Mouse (Mus musculus): Measurements from ENCODE around the gene Nrg4.

DNA sequence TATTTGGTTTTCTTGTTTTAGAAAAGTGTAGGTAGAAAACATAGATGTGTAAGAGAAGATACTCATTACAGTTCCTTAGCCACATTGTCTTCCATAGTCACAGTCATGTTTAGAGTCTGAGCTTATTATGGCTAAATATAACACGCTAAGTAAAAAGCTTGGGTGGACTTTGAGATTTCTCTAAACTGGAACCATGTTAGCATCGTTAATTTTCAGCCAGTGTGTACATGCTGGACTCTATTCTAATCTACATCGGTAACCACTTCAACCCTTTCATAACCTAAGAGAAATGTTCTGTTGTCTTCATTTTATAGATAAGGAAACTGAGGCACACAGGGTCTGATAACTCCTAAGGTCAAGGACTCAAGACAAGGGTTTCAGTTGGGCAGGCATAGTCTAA, 130.8 kb downstream of the Nrg4 start:
- TF ChIP-seq POLR2AphosphoS2 (IDR thresholded peaks at IDR 0.05; ENCODE audit: insufficient read length, low read depth) = no peak
- TF ChIP-seq MAX (IDR thresholded peaks at IDR 0.05; ENCODE audit: low read depth) = no peak
- no peak for TF ChIP-seq USF1 (IDR thresholded peaks at IDR 0.05; ENCODE audit: low read depth)
- no peak for TF ChIP-seq POLR2A (IDR thresholded peaks at IDR 0.05; ENCODE audit: insufficient read length, low read depth)
- TF ChIP-seq TCF12 (IDR thresholded peaks at IDR 0.05; ENCODE audit: insufficient read depth, poor library complexity, severe bottlenecking) = no peak
- TF ChIP-seq MYOG (IDR thresholded peaks at IDR 0.05; ENCODE audit: control insufficient read depth in 1 of 3, insufficient read depth in 1 of 3, insufficient read length in 2 of 3, low read depth in 2 of 3) = no peak
- no peak for TF ChIP-seq TCF3 (IDR thresholded peaks at IDR 0.05; ENCODE audit: insufficient read length, low read depth)
- no peak for TF ChIP-seq MYOD1 (IDR thresholded peaks at IDR 0.05; ENCODE audit: control insufficient read depth in 1 of 3, insufficient read length in 2 of 3, low read depth in 2 of 3)
- TF ChIP-seq E2F4 (IDR thresholded peaks at IDR 0.05; ENCODE audit: insufficient read depth) = no peak
- TF ChIP-seq SRF (IDR thresholded peaks at IDR 0.05; ENCODE audit: control insufficient read depth, insufficient read length, low read depth) = no peak
- TF ChIP-seq CEBPB (IDR thresholded peaks at IDR 0.05; ENCODE audit: insufficient read depth, poor library complexity, severe bottlenecking) = no peak
